Mouse (Mus musculus): ENCODE results near the gene Lrrc38.

Lrrc38 gene

GRCm38 (mm10) chr4:143352301-143352700 lies 2.7 kb downstream of the Lrrc38 start:
- DNase-seq = no peak

DNA sequence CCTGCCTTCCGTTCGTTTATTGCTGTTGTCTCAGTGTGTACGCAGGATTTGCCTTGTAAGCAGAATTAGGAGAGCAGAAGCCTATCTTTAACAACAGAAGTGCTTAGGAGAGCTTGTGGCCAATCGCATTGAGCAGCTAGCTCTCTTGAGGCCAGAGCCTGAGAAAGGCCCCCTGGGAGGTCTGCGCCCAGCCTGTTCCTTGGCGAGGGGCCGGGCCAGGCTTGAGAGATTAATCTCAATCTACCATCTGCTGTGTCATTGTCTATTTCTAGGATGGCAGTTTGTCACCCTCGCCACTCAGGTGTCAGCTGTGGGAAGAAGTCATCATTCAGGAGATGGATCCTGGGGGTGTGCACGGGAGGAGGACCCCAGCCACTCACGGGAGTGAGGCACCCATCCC lies 12.0 kb downstream of the Lrrc38 start:
- peak; percentile 8 for DNase-seq

- no peak for DNase-seq
Observed at GRCm38 (mm10) chr4:143366415-143367041, 17.0 kb downstream of the Lrrc38 start.

GRCm38 (mm10) chr4:143379480-143379879 lies 29.9 kb downstream of the Lrrc38 start:
- DNase-seq = no peak

- no peak for DNase-seq
Observed at GRCm38 (mm10) chr4:143379931-143380715, 30.6 kb downstream of the Lrrc38 start.

GRCm38 (mm10) chr4:143380716-143381004 lies 31.1 kb downstream of the Lrrc38 start:
- peak; percentile 22 for DNase-seq

GRCm38 (mm10) chr4:143382163-143382562 lies 32.6 kb downstream of the Lrrc38 start:
- no peak for DNase-seq

DNA sequence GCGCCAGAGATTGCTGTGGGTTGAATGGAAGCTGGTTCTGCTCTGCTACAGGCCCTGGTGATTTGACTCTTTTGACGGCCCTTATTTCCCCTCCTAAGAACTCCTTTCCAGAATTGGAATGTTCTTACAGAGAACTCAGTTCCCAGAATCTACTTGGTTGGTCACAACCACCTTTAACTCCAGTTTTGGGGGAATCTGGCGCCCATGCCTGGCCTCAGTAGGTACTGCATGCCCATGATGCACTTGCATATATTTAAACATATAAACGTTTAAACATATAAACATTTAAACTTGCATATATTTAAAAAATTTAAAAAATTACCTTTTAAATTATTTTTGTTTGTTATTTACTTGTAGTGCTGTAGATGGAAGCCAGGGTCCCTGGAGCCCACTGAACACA lies 34.1 kb downstream of the Lrrc38 start:
- no peak for DNase-seq

DNA sequence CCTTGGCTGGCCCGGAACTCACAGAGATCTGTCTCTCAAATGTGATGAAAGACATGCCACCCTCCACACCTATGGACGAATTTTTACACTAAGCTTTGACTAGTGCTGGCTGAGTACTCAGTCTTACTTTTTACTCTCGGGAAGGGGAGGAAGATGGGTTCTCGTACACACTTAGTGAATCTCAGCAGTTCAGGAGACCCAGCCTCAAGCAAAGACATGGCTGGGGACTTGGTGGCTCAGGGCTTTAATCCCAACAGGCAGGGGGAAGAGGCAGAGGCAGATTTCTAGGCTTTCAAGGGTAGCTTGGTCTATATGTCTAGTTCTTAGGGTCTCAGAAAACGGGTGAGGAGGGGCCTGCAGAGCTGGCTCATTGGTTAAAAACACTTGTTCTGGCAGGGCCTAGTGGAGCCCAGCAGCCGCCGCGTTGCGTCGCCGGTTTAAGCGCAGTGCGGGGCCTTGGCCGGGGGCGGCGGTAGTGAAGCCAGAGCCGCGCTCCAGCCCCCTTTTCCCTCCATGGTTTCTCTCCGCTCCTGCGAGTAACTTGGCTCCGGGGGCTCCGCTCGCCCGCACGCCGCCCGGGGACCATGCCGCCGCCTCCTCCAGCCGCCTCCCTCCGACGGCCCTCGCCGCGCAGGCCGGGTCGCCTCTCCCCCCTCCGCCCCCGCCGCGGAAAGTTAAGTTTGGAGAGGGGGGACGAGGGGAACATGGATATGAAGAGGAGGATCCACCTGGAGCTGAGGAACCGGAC lies 39.6 kb downstream of the Lrrc38 start:
- peak; percentile 51 for DNase-seq

- no peak for DNase-seq
Observed at GRCm38 (mm10) chr4:143394181-143394580, 44.6 kb downstream of the Lrrc38 start, which contains the start of gene Pramel1. Gene Pramel1, plus strand, starts transcription at chr4:143394428.

DNA sequence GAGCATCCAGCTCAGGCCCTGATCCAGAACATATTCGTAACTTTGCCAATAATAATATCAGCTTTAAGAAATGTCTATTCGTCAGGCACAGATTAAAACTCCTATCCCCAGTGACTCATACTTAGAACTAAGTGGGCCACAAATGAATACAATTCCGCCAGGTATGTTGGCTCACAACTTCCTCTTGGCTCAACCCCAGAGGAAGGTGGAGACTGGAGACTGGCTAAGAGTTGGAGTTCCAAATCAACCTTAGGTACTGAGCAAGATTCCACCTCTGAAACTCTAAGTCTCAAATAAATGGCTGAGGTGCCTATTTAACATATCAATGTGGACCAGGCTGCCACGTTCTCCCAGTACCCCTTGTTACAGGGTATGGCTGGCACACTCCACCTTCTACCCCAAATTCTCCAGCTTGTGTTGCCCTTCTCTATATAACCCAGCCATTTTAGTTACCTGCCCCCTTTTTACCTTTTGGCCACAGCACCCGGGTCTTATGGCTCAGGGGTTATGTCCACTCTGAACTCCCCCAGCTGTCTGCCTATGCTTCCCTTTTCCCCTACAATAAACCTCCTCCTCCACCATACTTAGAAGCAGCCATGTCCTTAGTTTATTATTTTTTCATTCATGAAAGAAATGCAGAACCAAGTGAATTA lies 62.1 kb downstream of the Lrrc38 start:
- DNase-seq = no peak

- peak; percentile 86 for DNase-seq
Observed at GRCm38 (mm10) chr4:143412219-143413092, 62.9 kb downstream of the Lrrc38 start, which contains the start of gene Pramef8. Gene Pramef8, plus strand, starts transcription at chr4:143412426.

DNA sequence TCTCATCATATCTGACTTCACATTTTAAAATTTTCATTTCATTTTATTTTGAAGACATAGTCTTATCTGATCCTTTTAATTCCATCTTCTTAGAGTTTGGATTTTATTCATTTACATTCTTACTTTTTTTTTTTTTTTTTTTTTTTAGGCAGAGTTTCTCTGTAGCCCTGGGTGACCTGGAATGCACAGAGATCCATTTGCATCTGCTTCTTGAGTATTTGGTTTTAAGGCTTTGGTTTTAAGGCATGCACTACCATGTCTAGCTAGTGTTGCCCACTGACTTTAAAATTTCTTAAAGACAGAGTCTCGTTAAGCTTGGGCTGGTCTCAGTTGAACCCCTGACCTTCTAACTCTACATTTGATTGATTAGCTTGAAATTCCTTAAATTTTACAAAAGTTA lies 64.1 kb downstream of the Lrrc38 start:
- DNase-seq = no peak

GRCm38 (mm10) chr4:143414121-143414520 lies 64.6 kb downstream of the Lrrc38 start:
- no peak for DNase-seq

Data from liver (tissue).